Mouse (Mus musculus) ES-Bruce4 (cell line): Measurements from ENCODE around the gene Mgat1. TPM values are rescaled to one million over a fixed set of nuclear protein-coding genes. Genes with fewer than 3 reads are reported as not detected.

Experiments used
- H3K27ac ChIP-seq: 2 replicates; pipeline ENCODE4 v1.5.1; 2012; ENCODE audit warnings: low read length, inconsistent platforms; ENCODE audit not compliant: insufficient read depth
- H3K27me3 ChIP-seq: 2 replicates; pipeline ENCODE4 v1.6.1; 2012; ENCODE audit warnings: mild to moderate bottlenecking, low read length, inconsistent platforms; ENCODE audit not compliant: control insufficient read depth, poor library complexity, insufficient read depth, severe bottlenecking
- H3K36me3 ChIP-seq: 2 replicates; pipeline ENCODE4 v1.6.1; 2012; ENCODE audit warnings: inconsistent platforms, mild to moderate bottlenecking, low read length, moderate library complexity; ENCODE audit not compliant: control insufficient read depth, poor library complexity, insufficient read depth, severe bottlenecking
- H3K4me1 ChIP-seq: one replicate; pipeline ENCODE4 v1.8.1; 2011; ENCODE audit warnings: low read length; ENCODE audit not compliant: control insufficient read depth, insufficient read depth
- H3K4me3 ChIP-seq: 2 replicates; pipeline ENCODE4 v1.5.1; 2011; ENCODE audit warnings: low read depth, mild to moderate bottlenecking, low read length
- H3K9ac ChIP-seq: 2 replicates; pipeline ENCODE4 v1.6.1; 2012; ENCODE audit warnings: low read depth, mild to moderate bottlenecking, inconsistent platforms; ENCODE audit not compliant: poor library complexity, severe bottlenecking
- H3K9me3 ChIP-seq: replicated peaks from 2 replicates; pipeline ENCODE4 v1.6.1; 2012; ENCODE audit warnings: mild to moderate bottlenecking, low read length, inconsistent platforms; ENCODE audit not compliant: control insufficient read depth, poor library complexity, insufficient read depth, severe bottlenecking
- CTCF ChIP-seq: IDR thresholded peaks from one replicate; pipeline ENCODE4 v1.8.1; 2011; ENCODE audit warnings: low read depth, low read length
- EP300 ChIP-seq: IDR thresholded peaks from 2 replicates; pipeline ENCODE4 v1.6.1; 2011; ENCODE audit warnings: low read depth, low read length; ENCODE audit not compliant: insufficient read depth
- POLR2A ChIP-seq: IDR thresholded peaks from one replicate; pipeline ENCODE4 v1.8.1; 2011; ENCODE audit warnings: low read length; ENCODE audit not compliant: insufficient read depth
- polyA plus RNA-seq: library from polyadenylated mRNA; stranded (reverse); fragments of >200 nt; gene quantifications from 2 replicates; pipeline ENCODE4 v1.2.4, GENCODE M21; 2011; ENCODE audit warnings: low read depth; ENCODE audit not compliant: missing spikeins, insufficient read depth, insufficient read length

Gene Mgat1
- polyA plus RNA-seq, 1 experiment, result 21.1 TPM

- no peak for TF ChIP-seq CTCF
- TF ChIP-seq POLR2A, result no peak
- no peak for TF ChIP-seq EP300
- H3K4me1 ChIP-seq, result peaks cover 1% of the 10 kb centered on the region
- H3K9ac ChIP-seq, result peak overlapping the region; percentile 85
- peaks cover 8% of the 10 kb centered on the region for H3K36me3 ChIP-seq
- H3K9me3 ChIP-seq, result peaks cover 6% of the 10 kb centered on the region
- H3K27me3 ChIP-seq, result no peaks in the 10 kb centered on the region
- peak overlapping the region; percentile 86 for H3K4me3 ChIP-seq
- H3K27ac ChIP-seq, result peak overlapping the region; percentile 87
Observed at GRCm38 (mm10) chr11:49202523-49203061, 41.4 kb upstream of the Mgat1 start.

GRCm38 (mm10) chr11:49203129-49203768 lies 40.7 kb upstream of the Mgat1 start, which contains the start of gene Zfp62:
Gene Zfp62 (plus strand): TSS chr11:49203292.
- no peak for TF ChIP-seq EP300
- TF ChIP-seq POLR2A, result peak; percentile 9
- Histone ChIP-seq H3K9ac (peak within 1 kb of the TSS; percentile 85), H3K36me3 (peaks cover 8% of the 10 kb centered on the region), H3K4me1 (peaks cover 1% of the 10 kb centered on the region), H3K27ac (peak within 1 kb of the TSS; percentile 96), H3K27me3 (no peaks in the 10 kb centered on the region), H3K9me3 (peaks cover 6% of the 10 kb centered on the region), H3K4me3 (peak within 1 kb of the TSS; percentile 86)

- H3K4me3 ChIP-seq, result peak overlapping the region; percentile 86
- H3K9me3 ChIP-seq, result no peaks in the 10 kb centered on the region
- peaks cover 8% of the 10 kb centered on the region for H3K36me3 ChIP-seq
- peak overlapping the region; percentile 96 for H3K27ac ChIP-seq
- peak overlapping the region; percentile 85 for H3K9ac ChIP-seq
- TF ChIP-seq EP300 (no peak), POLR2A (no peak), CTCF (no peak)
- peaks cover 1% of the 10 kb centered on the region for H3K4me1 ChIP-seq
- no peaks in the 10 kb centered on the region for H3K27me3 ChIP-seq
Observed at GRCm38 (mm10) chr11:49203771-49204497, 40.1 kb upstream of the Mgat1 start.

GRCm38 (mm10) chr11:49205080-49205590 lies 38.9 kb upstream of the Mgat1 start:
- Histone ChIP-seq H3K27ac (no peak overlapping the region), H3K36me3 (peaks cover 8% of the 10 kb centered on the region), H3K4me3 (no peak overlapping the region), H3K9ac (no peak overlapping the region), H3K9me3 (no peaks in the 10 kb centered on the region), H3K4me1 (peaks cover 1% of the 10 kb centered on the region), H3K27me3 (no peaks in the 10 kb centered on the region)
- no peak for TF ChIP-seq POLR2A
- no peak for TF ChIP-seq EP300
- TF ChIP-seq CTCF, result no peak

DNA sequence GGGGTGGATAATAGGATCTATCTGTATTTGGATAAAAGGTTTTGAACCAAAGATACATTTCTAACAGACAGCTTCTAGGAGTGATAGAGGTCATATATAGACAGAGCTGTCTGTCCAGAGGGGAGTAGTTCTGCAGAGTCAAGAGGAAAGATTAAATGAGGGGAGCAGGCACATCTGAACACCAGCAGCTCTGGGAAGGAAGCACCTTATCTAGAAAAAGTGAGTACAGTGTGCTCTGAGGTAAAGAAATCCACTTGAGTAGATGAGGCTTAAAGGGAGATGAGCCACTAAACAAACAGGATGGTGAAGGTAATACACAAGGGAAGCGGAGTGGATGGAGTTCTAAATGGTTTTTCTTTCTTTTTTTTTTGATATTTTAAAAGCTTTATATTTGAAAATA lies 36.5 kb upstream of the Mgat1 start:
- H3K4me1 ChIP-seq, result no peaks in the 10 kb centered on the region
- no peak overlapping the region for H3K27ac ChIP-seq
- H3K36me3 ChIP-seq, result peaks cover 8% of the 10 kb centered on the region
- H3K4me3 ChIP-seq, result no peak overlapping the region
- H3K9me3 ChIP-seq, result no peaks in the 10 kb centered on the region
- no peak for TF ChIP-seq EP300
- no peak for TF ChIP-seq POLR2A
- no peak for TF ChIP-seq CTCF
- no peaks in the 10 kb centered on the region for H3K27me3 ChIP-seq
- no peak overlapping the region for H3K9ac ChIP-seq
